Comparison of ENCODE assay signal across 15 mouse cellular contexts in genomic region chr12:71766086-71766485, GRCm38 (mm10).
"Had no signal": no experiment of that assay in that cellular context is flagged by ENCODE, and none has a peak within 500 bp of the region (broad histone marks: within the 10 kb centered on the region; RNA-seq: fewer than 3 reads in every experiment).

No protein-coding gene starts in this region.

- H3K9me3 ChIP-seq: neural tube, embryonic 13.5 days; stomach, embryonic 15.5 days had no signal

- H3K4me3 ChIP-seq: neural tube, embryonic 13.5 days; stomach, embryonic 15.5 days had no signal

- H3K4me2 ChIP-seq: neural tube, embryonic 13.5 days; stomach, embryonic 15.5 days had no signal

- DNase-seq: retina, postnatal 1 day; right cerebral cortex, adult 18-20 months; right cerebral cortex, postnatal 14 days; right cerebral cortex, postnatal 25 days; right cerebral cortex, postnatal 4 days; spleen, adult 18-20 months; thymus, adult 18-20 months; thymus, adult 2 months; thymus, postnatal 14 days; thymus, postnatal 25 days; thymus, postnatal 36 days; thymus, postnatal 4 days had no signal

- H3K9ac ChIP-seq: neural tube, embryonic 13.5 days; stomach, embryonic 15.5 days had no signal

- H3K36me3 ChIP-seq: neural tube, embryonic 13.5 days; stomach, embryonic 15.5 days had no signal

- H3K4me1 ChIP-seq: stomach, embryonic 15.5 days had no signal

- H3K27ac ChIP-seq: neural tube, embryonic 13.5 days; stomach, embryonic 15.5 days; stomach, postnatal 0 days had no signal

- H3K27me3 ChIP-seq: neural tube, embryonic 13.5 days; stomach, embryonic 15.5 days had no signal
